Mouse (Mus musculus): ENCODE results near the gene Teddm3. TPM values are rescaled to one million over a fixed set of nuclear protein-coding genes. Genes with fewer than 3 reads are reported as not detected.
"Not testable (repeated sequence)": the region's sequence is repeated elsewhere in the genome, so short reads cannot be mapped to it uniquely, and the experiment has no call there.

The Teddm3 gene
- polyA plus RNA-seq, 1 experiment = not detected

- Histone ChIP-seq H3K27me3 (ENCODE audit: control insufficient read depth, insufficient read depth, low read length, poor library complexity, severe bottlenecking) (no peaks in the 10 kb centered on the region), H3K9me3 (replicated peaks; ENCODE audit: control insufficient read depth, insufficient read depth, low read length, poor library complexity, severe bottlenecking) (peaks cover 13% of the 10 kb centered on the region), H3K27ac (ENCODE audit: insufficient read depth, low read length) (no peak overlapping the region), H3K4me3 (ENCODE audit: low read depth, low read length) (no peak overlapping the region), H3K9ac (ENCODE audit: low read depth, poor library complexity, severe bottlenecking) (no peak overlapping the region), H3K36me3 (ENCODE audit: control insufficient read depth, insufficient read depth, low read length, poor library complexity, severe bottlenecking) (no peaks in the 10 kb centered on the region), H3K4me1 (ENCODE audit: control insufficient read depth, insufficient read depth, low read length) (no peaks in the 10 kb centered on the region)
- no peak for TF ChIP-seq EP300 (IDR thresholded peaks at IDR 0.05; ENCODE audit: insufficient read depth, low read depth, low read length)
- no peak for TF ChIP-seq CTCF (IDR thresholded peaks at IDR 0.05; ENCODE audit: low read depth, low read length)
- TF ChIP-seq POLR2A (IDR thresholded peaks at IDR 0.05; ENCODE audit: insufficient read depth, low read length) = no peak
Measured at GRCm38 (mm10) chr16:21136312-21137083, 17.3 kb downstream of the Teddm3 start.

DNA sequence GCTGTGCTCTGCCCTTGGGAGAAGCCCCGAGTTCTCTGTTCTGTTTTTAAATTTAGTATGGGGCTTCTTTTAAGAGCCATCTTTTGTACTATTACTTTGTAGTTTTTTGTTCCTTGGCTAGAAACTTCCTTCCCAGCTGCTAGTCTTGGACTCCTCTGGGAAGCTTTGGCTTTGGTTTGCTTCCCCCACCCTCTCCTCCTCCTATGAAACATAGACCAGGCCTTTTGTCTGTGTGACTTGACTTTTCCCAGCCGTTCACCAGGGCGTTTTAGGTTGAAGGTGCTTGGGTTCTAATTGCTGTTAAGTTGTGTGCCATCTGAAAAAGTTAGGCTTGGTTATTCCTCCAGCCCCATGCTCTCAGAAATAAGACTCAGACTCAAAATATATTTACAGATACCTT lies 26.1 kb downstream of the Teddm3 start:
- H3K27ac ChIP-seq (ENCODE audit: insufficient read depth, low read length); H3K4me1 ChIP-seq (ENCODE audit: control insufficient read depth, insufficient read depth, low read length); H3K9me3 ChIP-seq (replicated peaks; ENCODE audit: control insufficient read depth, insufficient read depth, low read length, poor library complexity, severe bottlenecking); H3K4me3 ChIP-seq (ENCODE audit: low read depth, low read length); H3K36me3 ChIP-seq (ENCODE audit: control insufficient read depth, insufficient read depth, low read length, poor library complexity, severe bottlenecking); H3K9ac ChIP-seq (ENCODE audit: low read depth, poor library complexity, severe bottlenecking); H3K27me3 ChIP-seq (ENCODE audit: control insufficient read depth, insufficient read depth, low read length, poor library complexity, severe bottlenecking): not testable (repeated sequence)

GRCm38 (mm10) chr16:21122776-21123175 lies 31.0 kb downstream of the Teddm3 start:
- H3K27ac ChIP-seq (ENCODE audit: insufficient read depth, low read length); H3K36me3 ChIP-seq (ENCODE audit: control insufficient read depth, insufficient read depth, low read length, poor library complexity, severe bottlenecking); H3K9ac ChIP-seq (ENCODE audit: low read depth, poor library complexity, severe bottlenecking); H3K4me1 ChIP-seq (ENCODE audit: control insufficient read depth, insufficient read depth, low read length); H3K9me3 ChIP-seq (replicated peaks; ENCODE audit: control insufficient read depth, insufficient read depth, low read length, poor library complexity, severe bottlenecking); H3K4me3 ChIP-seq (ENCODE audit: low read depth, low read length); H3K27me3 ChIP-seq (ENCODE audit: control insufficient read depth, insufficient read depth, low read length, poor library complexity, severe bottlenecking): not testable (repeated sequence)

GRCm38 (mm10) chr16:21116078-21116477 lies 37.7 kb downstream of the Teddm3 start:
- no peaks in the 10 kb centered on the region; the same call in none of the 2 replicates for H3K9me3 ChIP-seq (replicated peaks; ENCODE audit: control insufficient read depth, insufficient read depth, low read length, poor library complexity, severe bottlenecking)
- H3K4me3 ChIP-seq (ENCODE audit: low read depth, low read length) = no peak overlapping the region
- no peak overlapping the region for H3K9ac ChIP-seq (ENCODE audit: low read depth, poor library complexity, severe bottlenecking)
- no peak for TF ChIP-seq POLR2A (IDR thresholded peaks at IDR 0.05; ENCODE audit: insufficient read depth, low read length)
- TF ChIP-seq EP300 (IDR thresholded peaks at IDR 0.05; ENCODE audit: insufficient read depth, low read depth, low read length) = no peak
- TF ChIP-seq CTCF (IDR thresholded peaks at IDR 0.05; ENCODE audit: low read depth, low read length) = no peak
- peaks cover 2% of the 10 kb centered on the region for H3K4me1 ChIP-seq (ENCODE audit: control insufficient read depth, insufficient read depth, low read length)
- no peaks in the 10 kb centered on the region for H3K27me3 ChIP-seq (ENCODE audit: control insufficient read depth, insufficient read depth, low read length, poor library complexity, severe bottlenecking)
- no peak overlapping the region for H3K27ac ChIP-seq (ENCODE audit: insufficient read depth, low read length)
- H3K36me3 ChIP-seq (ENCODE audit: control insufficient read depth, insufficient read depth, low read length, poor library complexity, severe bottlenecking) = no peaks in the 10 kb centered on the region

DNA sequence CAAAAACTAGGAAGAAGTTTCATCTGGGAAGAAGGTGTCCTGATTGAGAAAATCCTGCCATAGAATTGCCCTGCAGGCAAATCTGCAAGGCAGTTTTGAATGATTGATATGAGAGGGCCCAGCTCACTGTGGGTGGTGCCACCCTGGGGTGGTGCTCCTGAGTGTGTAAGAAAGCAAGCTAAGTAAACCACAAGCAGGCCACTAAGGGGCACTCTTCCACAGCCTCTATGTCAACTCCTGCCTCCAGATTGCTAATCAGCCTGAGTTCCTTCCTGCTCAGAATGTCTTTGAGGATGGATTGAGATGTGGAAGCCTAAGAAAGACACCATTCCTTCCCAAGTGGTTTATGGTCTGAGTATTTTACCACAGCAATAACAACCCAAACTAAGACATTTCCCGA lies 44.3 kb downstream of the Teddm3 start:
- Histone ChIP-seq H3K9ac (ENCODE audit: low read depth, poor library complexity, severe bottlenecking) (no peak overlapping the region), H3K4me1 (ENCODE audit: control insufficient read depth, insufficient read depth, low read length) (peaks cover 2% of the 10 kb centered on the region), H3K36me3 (ENCODE audit: control insufficient read depth, insufficient read depth, low read length, poor library complexity, severe bottlenecking) (no peaks in the 10 kb centered on the region), H3K27ac (ENCODE audit: insufficient read depth, low read length) (no peak overlapping the region), H3K4me3 (ENCODE audit: low read depth, low read length) (no peak overlapping the region), H3K27me3 (ENCODE audit: control insufficient read depth, insufficient read depth, low read length, poor library complexity, severe bottlenecking) (no peaks in the 10 kb centered on the region), H3K9me3 (replicated peaks; ENCODE audit: control insufficient read depth, insufficient read depth, low read length, poor library complexity, severe bottlenecking) (peaks cover 27% of the 10 kb centered on the region)
- TF ChIP-seq EP300 (IDR thresholded peaks at IDR 0.05; ENCODE audit: insufficient read depth, low read depth, low read length) = no peak
- TF ChIP-seq CTCF (IDR thresholded peaks at IDR 0.05; ENCODE audit: low read depth, low read length) = no peak
- no peak for TF ChIP-seq POLR2A (IDR thresholded peaks at IDR 0.05; ENCODE audit: insufficient read depth, low read length)

Other genes starting within 250 kb of the Teddm3 start
- gene Ephb3, start 50.8 kb upstream of the Teddm3 start, polyA plus RNA-seq (2011; ENCODE audit: insufficient read depth, insufficient read length, low read depth, missing spikeins) = 24.8 and 26.3 TPM in 2 replicates